Comparison of ENCODE assay signal across 13 mouse cellular contexts in the genomic region with DNA sequence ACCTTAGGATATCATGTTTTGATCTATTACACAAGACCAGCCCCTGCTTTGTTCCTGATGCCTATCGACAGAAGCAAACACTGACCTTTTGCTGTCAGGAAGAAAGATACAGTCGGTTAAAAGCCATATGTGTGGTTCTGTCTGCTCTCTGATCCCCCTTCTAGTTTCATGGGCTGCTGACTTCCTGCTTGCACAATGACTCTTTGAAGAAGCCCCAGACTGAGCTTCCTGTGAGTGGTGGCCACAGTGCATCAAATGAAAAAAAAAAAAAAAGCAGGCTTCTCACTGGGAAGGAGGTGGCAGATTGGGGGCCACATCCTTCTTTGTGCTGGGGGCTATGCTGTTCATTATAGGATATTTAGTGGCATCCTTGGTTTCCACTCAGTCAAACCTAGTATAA.
A peak's percentile ranks its signal among the peaks of the same experiment; 100 is the strongest.
DNase-seq lines count a peak whose midpoint lies in the region; ATAC-seq and TF ChIP-seq lines count a peak whose summit lies in the region.
"Had no signal": no experiment of that assay in that cellular context is flagged by ENCODE, and none has a peak within 500 bp of the region (broad histone marks: within the 10 kb centered on the region; RNA-seq: fewer than 3 reads in every experiment).

No protein-coding gene starts in this region.

- peak; percentile 69 for ATAC-seq in monocyte, adult 5-6 weeks (replicated peaks; ENCODE audit: insufficient number of reproducible peaks, low FRiP score, low TSS enrichment, poor library complexity, severe bottlenecking)
- ATAC-seq in heart, embryonic 12.5 days (ENCODE audit: insufficient number of reproducible peaks, low FRiP score): no peak
- ATAC-seq: intestine, postnatal 0 days had no signal

- no peak overlapping the region for H3K4me3 ChIP-seq in kidney, adult 2 months (ENCODE audit: insufficient read depth, low read depth, low read length)
- no peak overlapping the region for H3K4me3 ChIP-seq in bone marrow macrophage, adult 2 months (ENCODE audit: insufficient read depth, low read length)
- no peak overlapping the region for H3K4me3 ChIP-seq in heart, embryonic 12.5 days
- H3K4me3 ChIP-seq: erythroblast, embryonic 14.5 days; heart, embryonic 15.5 days; limb, embryonic 15.5 days had no signal

- no peak overlapping the region for H3K27ac ChIP-seq in kidney, adult 2 months (ENCODE audit: insufficient read depth, low read depth, low read length)
- H3K27ac ChIP-seq in bone marrow macrophage, adult 2 months (ENCODE audit: insufficient read depth, low read depth, low read length): peak overlapping the region; percentile 65
- H3K27ac ChIP-seq in heart, embryonic 12.5 days (ENCODE audit: poor library complexity, severe bottlenecking): no peak overlapping the region
- H3K27ac ChIP-seq: heart, embryonic 15.5 days; limb, embryonic 15.5 days had no signal

- no peaks in the 10 kb centered on the region for H3K9me3 ChIP-seq in heart, embryonic 12.5 days (replicated peaks)
- H3K9me3 ChIP-seq: heart, embryonic 15.5 days; limb, embryonic 15.5 days had no signal

- no peaks in the 10 kb centered on the region for H3K36me3 ChIP-seq in kidney, adult 2 months (ENCODE audit: control insufficient read depth, insufficient read depth, low read length)
- H3K36me3 ChIP-seq in heart, embryonic 12.5 days: no peaks in the 10 kb centered on the region
- H3K36me3 ChIP-seq: heart, embryonic 15.5 days; limb, embryonic 15.5 days had no signal

- no peak for TF ChIP-seq POLR2A in kidney, adult 2 months (IDR thresholded peaks at IDR 0.05; ENCODE audit: low read depth, low read length)
- no peak for TF ChIP-seq POLR2A in bone marrow macrophage, adult 2 months (IDR thresholded peaks at IDR 0.05; ENCODE audit: borderline replicate concordance, low read depth, low read length)

- no peak overlapping the region for H3K4me2 ChIP-seq in heart, embryonic 12.5 days
- H3K4me2 ChIP-seq: heart, embryonic 15.5 days; limb, embryonic 15.5 days had no signal

- no peaks in the 10 kb centered on the region for H3K27me3 ChIP-seq in kidney, adult 2 months (replicated peaks; ENCODE audit: control insufficient read depth, insufficient read depth, low read length)
- no peaks in the 10 kb centered on the region for H3K27me3 ChIP-seq in heart, embryonic 12.5 days (replicated peaks)
- H3K27me3 ChIP-seq: heart, embryonic 15.5 days had no signal

- no peak overlapping the region for H3K9ac ChIP-seq in heart, embryonic 12.5 days
- H3K9ac ChIP-seq: heart, embryonic 15.5 days; limb, embryonic 15.5 days had no signal

- DNase-seq in kidney, adult 2 months: peak; percentile 19
- DNase-seq in kidney, postnatal 36 days: no peak
- peak; percentile 91 for DNase-seq in 416B (ENCODE audit: low read depth)
- DNase-seq in retina, postnatal 1 day: no peak
- DNase-seq in frontal cortex, postnatal 25 days (ENCODE audit: low spot score in 2 of 2): no peak
- DNase-seq: adrenal gland, postnatal 36 days had no signal

- no peaks in the 10 kb centered on the region for H3K4me1 ChIP-seq in kidney, adult 2 months (ENCODE audit: control insufficient read depth, insufficient read depth, low read length)
- H3K4me1 ChIP-seq in bone marrow macrophage, adult 2 months (ENCODE audit: control insufficient read depth, insufficient read depth, low read length): peaks cover 26% of the 10 kb centered on the region
- peaks cover 13% of the 10 kb centered on the region; the same call in 1 of the 2 replicates for H3K4me1 ChIP-seq in heart, embryonic 12.5 days (replicated peaks)
- H3K4me1 ChIP-seq: limb, embryonic 15.5 days had no signal

- WGBS in kidney, adult 2 months: 32% methylated on average over 2 of the region's 2 CpGs
- 64% methylated on average over 2 of the region's 2 CpGs for WGBS in heart, embryonic 12.5 days

- TF ChIP-seq CTCF in kidney, adult 2 months (conservative IDR thresholded peaks at IDR 0.05; ENCODE audit: insufficient read depth, insufficient read length, low read depth, low read length): no peak
- no peak for TF ChIP-seq CTCF in bone marrow macrophage, adult 2 months (IDR thresholded peaks at IDR 0.05; ENCODE audit: low read depth, low read length)

Comparison
In these comparisons a context has a peak if more than half of its experiments do, and no peak if none do; other contexts are left out.
1. DNase-seq: peak in kidney, adult 2 months (single experiment) and 416B (single experiment); none in kidney, postnatal 36 days (0 of 2), retina, postnatal 1 day (single experiment) and frontal cortex, postnatal 25 days (0 of 2).